Mouse (Mus musculus): Measurements from ENCODE around the gene Ankrd63.

The Ankrd63 gene

GRCm38 (mm10) chr2:118703913-118704730 is at the start of gene Ankrd63:
Gene Ankrd63, minus strand, starts transcription at chr2:118703963.
- DNase-seq, result no peak

- peak; percentile 47 for DNase-seq
Measured at GRCm38 (mm10) chr2:118752792-118753108, 49.0 kb upstream of the Ankrd63 start.

- DNase-seq, result peak; percentile 64
Measured at GRCm38 (mm10) chr2:118751896-118752791, 48.4 kb upstream of the Ankrd63 start.

GRCm38 (mm10) chr2:118750476-118750875 is 46.7 kb upstream of the Ankrd63 start:
- DNase-seq, result no peak

- no peak for DNase-seq
Measured at GRCm38 (mm10) chr2:118749341-118749884, 45.6 kb upstream of the Ankrd63 start.

GRCm38 (mm10) chr2:118747301-118747960 is 43.7 kb upstream of the Ankrd63 start:
- DNase-seq, result no peak

GRCm38 (mm10) chr2:118745915-118746901 is 42.4 kb upstream of the Ankrd63 start:
- DNase-seq, result peak; percentile 53

GRCm38 (mm10) chr2:118745232-118745884 is 41.6 kb upstream of the Ankrd63 start, which contains the start of gene Inafm2:
Gene Inafm2, plus strand, starts transcription at chr2:118745758.
- peak; percentile 92 for DNase-seq

- DNase-seq, result no peak
Measured at GRCm38 (mm10) chr2:118744621-118745020, 40.9 kb upstream of the Ankrd63 start.

GRCm38 (mm10) chr2:118743261-118743943 is 39.6 kb upstream of the Ankrd63 start:
- no peak for DNase-seq

GRCm38 (mm10) chr2:118741183-118741582 is 37.4 kb upstream of the Ankrd63 start:
- no peak for DNase-seq

- no peak for DNase-seq
Measured at GRCm38 (mm10) chr2:118740341-118740740, 36.6 kb upstream of the Ankrd63 start.

GRCm38 (mm10) chr2:118733341-118733740 is 29.6 kb upstream of the Ankrd63 start:
- no peak for DNase-seq

- no peak for DNase-seq
Measured at GRCm38 (mm10) chr2:118731981-118732380, 28.2 kb upstream of the Ankrd63 start.

- DNase-seq, result peak; percentile 75
Measured at GRCm38 (mm10) chr2:118730622-118730915, 26.8 kb upstream of the Ankrd63 start.

- DNase-seq, result no peak
Measured at GRCm38 (mm10) chr2:118729816-118730621, 26.3 kb upstream of the Ankrd63 start.

- no peak for DNase-seq
Measured at GRCm38 (mm10) chr2:118729194-118729593, 25.4 kb upstream of the Ankrd63 start.

GRCm38 (mm10) chr2:118728337-118728736 is 24.6 kb upstream of the Ankrd63 start, which contains the start of gene Plcb2:
Gene Plcb2, minus strand, starts transcription at chr2:118728438.
- DNase-seq, result no peak

- no peak for DNase-seq
Measured at GRCm38 (mm10) chr2:118727911-118728310, 24.1 kb upstream of the Ankrd63 start.

GRCm38 (mm10) chr2:118726873-118727272 is 23.1 kb upstream of the Ankrd63 start:
- DNase-seq, result no peak

All from liver (tissue).